15 mouse cellular contexts compared by ENCODE assay signal in the genomic region with DNA sequence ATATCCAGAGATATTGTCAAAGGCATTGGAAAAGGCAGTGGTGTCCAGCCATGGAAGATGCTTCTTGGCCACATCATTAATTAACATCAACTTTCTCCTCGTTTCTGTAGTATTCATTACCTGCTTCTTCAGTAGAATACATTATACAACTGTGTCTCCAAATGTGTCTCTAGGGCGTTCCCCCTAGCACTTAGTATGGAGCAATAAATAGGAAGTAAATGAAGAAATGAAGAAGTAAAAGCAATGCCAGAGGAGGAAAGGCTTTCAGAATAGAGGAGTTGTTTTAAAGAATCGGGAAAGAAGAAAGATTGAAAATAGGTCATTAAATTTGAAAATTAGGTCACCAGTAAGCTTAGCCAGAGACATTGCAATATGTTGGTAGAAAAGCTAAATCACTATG.
"Had no signal": no experiment of that assay in that cellular context is flagged by ENCODE, and none has a peak within 500 bp of the region (broad histone marks: within the 10 kb centered on the region; RNA-seq: fewer than 3 reads in every experiment).

No protein-coding gene starts in this region.

- H3K4me1 ChIP-seq: neural tube, embryonic 13.5 days; neural tube, embryonic 15.5 days; stomach, embryonic 15.5 days had no signal

- H3K27ac ChIP-seq: neural tube, embryonic 13.5 days; neural tube, embryonic 15.5 days; stomach, embryonic 15.5 days; stomach, postnatal 0 days had no signal

- H3K9me3 ChIP-seq: neural tube, embryonic 13.5 days; neural tube, embryonic 15.5 days; stomach, embryonic 15.5 days had no signal

- DNase-seq: right cerebral cortex, adult 18-20 months; right cerebral cortex, postnatal 14 days; right cerebral cortex, postnatal 25 days; right cerebral cortex, postnatal 4 days; spleen, adult 18-20 months; thymus, adult 18-20 months; thymus, adult 2 months; thymus, postnatal 14 days; thymus, postnatal 25 days; thymus, postnatal 36 days; thymus, postnatal 4 days had no signal

- H3K27me3 ChIP-seq: neural tube, embryonic 13.5 days; neural tube, embryonic 15.5 days; stomach, embryonic 15.5 days had no signal

- H3K4me2 ChIP-seq: neural tube, embryonic 13.5 days; neural tube, embryonic 15.5 days; stomach, embryonic 15.5 days had no signal

- H3K36me3 ChIP-seq: neural tube, embryonic 13.5 days; neural tube, embryonic 15.5 days; stomach, embryonic 15.5 days had no signal

- H3K9ac ChIP-seq: neural tube, embryonic 13.5 days; neural tube, embryonic 15.5 days; stomach, embryonic 15.5 days had no signal

- H3K4me3 ChIP-seq: neural tube, embryonic 13.5 days; neural tube, embryonic 15.5 days; stomach, embryonic 15.5 days had no signal
